Mouse (Mus musculus) lung, adult 2 months (tissue): Measurements from ENCODE around the gene Homer2.

Experiments used
- CTCF ChIP-seq: fragments of 200-500 bp; IDR thresholded peaks from 2 replicates; pipeline ENCODE4 v1.5.1; 2011; ENCODE audit warnings: mild to moderate bottlenecking, low read length, control low read depth; ENCODE audit not compliant: insufficient read depth
- POLR2A ChIP-seq: fragments of 200-500 bp; IDR thresholded peaks from 2 replicates; pipeline ENCODE4 v1.6.1; 2011; ENCODE audit warnings: low read depth, mild to moderate bottlenecking, control low read depth, low read length, borderline replicate concordance; ENCODE audit errors: extremely low read depth

DNA sequence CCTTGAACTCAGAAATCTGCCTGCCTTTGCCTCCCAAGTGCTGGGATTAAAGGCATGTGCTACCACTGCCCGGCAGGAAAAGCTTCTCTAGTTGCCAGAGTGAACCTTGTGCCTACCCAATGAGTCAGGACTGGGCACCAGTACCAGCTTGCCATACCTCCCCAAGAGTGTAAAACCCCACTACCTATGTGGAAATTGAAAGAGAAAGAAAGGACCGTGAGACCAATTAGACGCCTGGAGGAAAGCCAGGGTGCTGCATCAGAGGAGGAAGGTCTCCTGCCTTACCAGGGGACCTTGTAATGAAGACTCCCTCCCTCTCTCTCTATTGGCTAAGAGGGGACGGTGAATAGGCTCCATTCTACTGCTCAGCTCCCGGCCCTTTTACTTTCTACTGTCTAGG is 59.4 kb downstream of the Homer2 start:
- TF ChIP-seq POLR2A (no peak), CTCF (no peak)
